Mouse (Mus musculus) hindbrain, embryonic 14.5 days (tissue): ENCODE data around the gene Amdhd1. TPM values are rescaled to one million over a fixed set of nuclear protein-coding genes. Genes with fewer than 3 reads are reported as not detected.

Experiments used
- ATAC-seq: fragments of 200-750 bp; cut with Nextera tagmentation; 2 replicates; pipeline ENCODE4 v1.8.0; 2017; ENCODE audit warnings: moderate number of reproducible peaks, mild to moderate bottlenecking, moderate TSS enrichment, moderate library complexity; ENCODE audit not compliant: low FRiP score
- DNase-seq: peaks from one replicate; pipeline ENCODE4 v3.0.0-alpha.2; 2015; ENCODE audit warnings: low spot score
- H3K27ac ChIP-seq: fragments of 300-500 bp; sonication (generic); 2 replicates; pipeline ENCODE4 v1.5.1; 2014; ENCODE audit warnings: mild to moderate bottlenecking, moderate library complexity
- H3K27me3 ChIP-seq: fragments of 300-500 bp; sonication (generic); 2 replicates; pipeline ENCODE4 v1.6.1; 2014; ENCODE audit warnings: mild to moderate bottlenecking, low read length, mixed read lengths; ENCODE audit not compliant: control insufficient read depth, insufficient read depth
- H3K36me3 ChIP-seq: fragments of 300-500 bp; sonication (generic); replicated peaks from 2 replicates; pipeline ENCODE4 v1.6.1; 2014; ENCODE audit not compliant: control insufficient read depth, insufficient read depth
- H3K4me1 ChIP-seq: fragments of 300-500 bp; sonication (generic); replicated peaks from 2 replicates; pipeline ENCODE4 v1.6.1; 2014; ENCODE audit warnings: antibody characterized with exemption, low read length, mixed read lengths; ENCODE audit not compliant: control insufficient read depth, insufficient read depth
- H3K4me2 ChIP-seq: fragments of 300-500 bp; sonication (generic); replicated peaks from 2 replicates; pipeline ENCODE4 v1.6.1; 2014; ENCODE audit warnings: mild to moderate bottlenecking, moderate library complexity
- H3K4me3 ChIP-seq: fragments of 300-500 bp; sonication (generic); replicated peaks from 2 replicates; pipeline ENCODE4 v1.5.1; 2014; ENCODE audit warnings: mild to moderate bottlenecking, low read length
- H3K9ac ChIP-seq: fragments of 300-500 bp; sonication (generic); 2 replicates; pipeline ENCODE4 v1.6.1; 2014
- H3K9me3 ChIP-seq: fragments of 300-500 bp; sonication (generic); 2 replicates; pipeline ENCODE4 v1.6.1; 2016; ENCODE audit warnings: low read length; ENCODE audit not compliant: control insufficient read depth
- WGBS: fragments of 180-500 bp; shearing (Covaris S2); extraction: QIAGEN DNeasy Blood & Tissue Kit; methylation state at CpG from one replicate; pipeline ENCODE4 v1.1.7; 2014; 5-methylcytosine and 5-hydroxymethylcytosine counted together
- polyA plus RNA-seq: library from polyadenylated mRNA; unstranded; fragments of >200 nt; fragmentation: Nextera tagmentation; extraction: Ambion mirVana; gene quantifications from 2 replicates; pipeline ENCODE4 v1.2.1, GENCODE M21; 2014

Amdhd1 gene
- polyA plus RNA-seq, 1 experiment from 2014 or later, result 0.20 TPM

- Histone ChIP-seq H3K36me3 (peaks cover under 1% of the 10 kb centered on the region; the same call in 1 of the 2 replicates), H3K4me1 (no peaks in the 10 kb centered on the region), H3K4me3 (no peak overlapping the region), H3K27ac (no peak overlapping the region), H3K27me3 (no peaks in the 10 kb centered on the region), H3K4me2 (no peak overlapping the region), H3K9ac (no peak overlapping the region), H3K9me3 (no peaks in the 10 kb centered on the region)
- DNase-seq (no peak), ATAC-seq (no peak)
- 69% methylated on average over 6 of the region's 6 CpGs for WGBS
Measured at GRCm38 (mm10) chr10:93488828-93489226, 51.0 kb downstream of the Amdhd1 start.

GRCm38 (mm10) chr10:93488066-93488827, 51.6 kb downstream of the Amdhd1 start, which contains the start of gene Hal:
Gene Hal, plus strand, starts transcription at chr10:93488768.
- no peak within 1 kb of the TSS for H3K4me2 ChIP-seq
- DNase-seq (no peak), ATAC-seq (no peak)
- H3K27me3 ChIP-seq, result no peaks in the 10 kb centered on the region
- H3K9ac ChIP-seq, result no peak within 1 kb of the TSS
- 47% methylated on average over 17 of the region's 17 CpGs for WGBS
- H3K9me3 ChIP-seq, result no peaks in the 10 kb centered on the region
- no peaks in the 10 kb centered on the region for H3K4me1 ChIP-seq
- H3K36me3 ChIP-seq, result peaks cover 5% of the 10 kb centered on the region; the same call in 1 of the 2 replicates
- no peak within 1 kb of the TSS for H3K27ac ChIP-seq
- H3K4me3 ChIP-seq, result no peak within 1 kb of the TSS

GRCm38 (mm10) chr10:93486622-93487021, 53.2 kb downstream of the Amdhd1 start:
- H3K9me3 ChIP-seq, result no peaks in the 10 kb centered on the region
- no peak overlapping the region for H3K4me2 ChIP-seq
- H3K9ac ChIP-seq, result no peak overlapping the region
- ATAC-seq (peak; percentile 21; the same call in 1 of the 2 replicates), DNase-seq (peak; percentile 64)
- 33% methylated on average over 4 of the region's 4 CpGs for WGBS
- H3K4me3 ChIP-seq, result no peak overlapping the region
- no peaks in the 10 kb centered on the region for H3K4me1 ChIP-seq
- no peak overlapping the region for H3K27ac ChIP-seq
- no peaks in the 10 kb centered on the region for H3K27me3 ChIP-seq
- peaks cover 19% of the 10 kb centered on the region for H3K36me3 ChIP-seq

GRCm38 (mm10) chr10:93485055-93485691, 54.7 kb downstream of the Amdhd1 start:
- no peak overlapping the region for H3K4me2 ChIP-seq
- H3K4me3 ChIP-seq, result no peak overlapping the region
- 85% methylated on average over 8 of the region's 8 CpGs for WGBS
- H3K9ac ChIP-seq, result no peak overlapping the region
- no peak overlapping the region for H3K27ac ChIP-seq
- H3K36me3 ChIP-seq, result peaks cover 33% of the 10 kb centered on the region
- ATAC-seq (no peak), DNase-seq (no peak)
- H3K4me1 ChIP-seq, result no peaks in the 10 kb centered on the region
- no peaks in the 10 kb centered on the region for H3K27me3 ChIP-seq
- no peaks in the 10 kb centered on the region for H3K9me3 ChIP-seq

GRCm38 (mm10) chr10:93484511-93484910, 55.3 kb downstream of the Amdhd1 start:
- WGBS, result 90% methylated on average over 8 of the region's 8 CpGs
- Histone ChIP-seq H3K27me3 (no peaks in the 10 kb centered on the region), H3K4me1 (no peaks in the 10 kb centered on the region)

More at GRCm38 (mm10) chr10:93484511-93484910, 55.3 kb downstream of the Amdhd1 start:
- Histone ChIP-seq H3K4me2 (no peak overlapping the region), H3K9me3 (no peaks in the 10 kb centered on the region), H3K9ac (no peak overlapping the region), H3K36me3 (peaks cover 39% of the 10 kb centered on the region), H3K4me3 (no peak overlapping the region), H3K27ac (no peak overlapping the region)
- no peak for DNase-seq
- ATAC-seq, result no peak

Other genes with a start within 250 kb of the Amdhd1 start
- gene Elk3, start 228.9 kb downstream of the Amdhd1 start, polyA plus RNA-seq, result 7.9 and 11.3 TPM in 2 replicates
- 89.8 and 95.4 TPM in 2 replicates for gene Lta4h, start 86.6 kb downstream of the Amdhd1 start, polyA plus RNA-seq
- not detected in 2 replicates for gene Hal, start 51.3 kb downstream of the Amdhd1 start, polyA plus RNA-seq
- 0.25 and 0.51 TPM in 2 replicates for gene Ccdc38, start 599 bp upstream of the Amdhd1 start, polyA plus RNA-seq
- 63.5 and 72.6 TPM in 2 replicates for gene Snrpf, start 49.7 kb upstream of the Amdhd1 start, polyA plus RNA-seq
- 0.70 and 0.76 TPM in 2 replicates for gene Ntn4, start 100.6 kb upstream of the Amdhd1 start, polyA plus RNA-seq